Mouse (Mus musculus): Measurements from ENCODE around the gene Lxn. TPM values are rescaled to one million over a fixed set of nuclear protein-coding genes. Genes with fewer than 3 reads are reported as not detected.

The Lxn gene
- total and polyA plus RNA-seq, 3 experiments = 14.3 to 33.3 (median 14.3) TPM

DNA sequence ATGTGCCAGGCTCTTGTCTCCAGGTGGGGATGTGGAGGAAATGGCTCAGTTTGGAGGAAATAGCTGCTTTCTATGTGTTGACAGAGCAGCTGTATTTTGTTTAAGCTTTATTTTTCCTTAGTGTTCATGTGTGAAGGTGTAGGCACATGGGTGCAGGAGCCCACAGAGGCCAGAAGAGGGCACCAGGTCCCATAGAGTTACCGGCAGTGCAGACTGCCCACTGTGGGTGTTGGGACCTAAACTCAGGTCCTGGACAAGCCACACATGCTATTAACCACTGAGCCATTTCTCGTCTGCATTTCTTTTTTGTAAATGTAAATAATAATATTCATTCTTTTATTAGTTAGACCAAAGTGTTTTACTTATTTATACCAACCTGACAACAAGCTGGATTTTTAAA is 16.6 kb downstream of the Lxn start:
- Histone ChIP-seq H3K9ac (ENCODE audit: insufficient read depth, low read depth) (no peak overlapping the region), H3K27ac (ENCODE audit: insufficient read depth, low read depth) (no peak overlapping the region), H3K27me3 (replicated peaks) (no peaks in the 10 kb centered on the region), H3K4me3 (replicated peaks in 1 of 3; ENCODE audit: low read depth in 2 of 3, low read length in 2 of 3, poor library complexity in 1 of 3) (no peak overlapping the region), H3K4me2 (ENCODE audit: insufficient read depth, low read depth, poor library complexity, severe bottlenecking) (no peak overlapping the region), H3K9me3 (replicated peaks; ENCODE audit: low read length) (peaks cover 2% of the 10 kb centered on the region), H3K4me1 (ENCODE audit: control insufficient read depth in 1 of 2, insufficient read depth in 2 of 2) (no peaks in the 10 kb centered on the region), H3K36me3 (replicated peaks in 1 of 2; ENCODE audit: control insufficient read depth in 1 of 2, insufficient read depth in 1 of 2, low read length in 1 of 2) (peaks cover 59 to 93% of the 10 kb centered on the region in 2 experiments), H3K79me2 (replicated peaks; ENCODE audit: control insufficient read depth, extremely low read depth, insufficient read depth, poor library complexity, severe bottlenecking) (no peaks in the 10 kb centered on the region)
- dilution Hi-C loops (cut with MboI; ENCODE audit: extremely low pct_ligation_motif_present, extremely low pct_unique_long_range_greater_than_20kb, low sequenced_read_pairs) (no loop called here), in situ Hi-C loops (cut with MboI; ENCODE audit: low pct_ligation_motif_present, low pct_unique_long_range_greater_than_20kb, low sequenced_read_pairs) (no loop called here)
- peak; percentile 12 for DNase-seq (ENCODE audit: extremely low read depth)
- no peak for TF ChIP-seq SIN3A (IDR thresholded peaks at IDR 0.05; ENCODE audit: low read length)
- peak in 1 of 2 experiments; percentile 35; a peak in 2 of 4 replicates for TF ChIP-seq CTCF (conservative IDR thresholded peaks at IDR 0.05 in 1 of 2, IDR thresholded peaks at IDR 0.05 in 1 of 2; ENCODE audit: low read depth in 2 of 2, low read length in 2 of 2)
- no peak for TF ChIP-seq MAX (IDR thresholded peaks at IDR 0.05; ENCODE audit: low read length)
- no peak for TF ChIP-seq MAFK (IDR thresholded peaks at IDR 0.05; ENCODE audit: insufficient replicate concordance, low read length)
- TF ChIP-seq JUND (conservative IDR thresholded peaks at IDR 0.05; ENCODE audit: low read depth, low read length) = no peak
- TF ChIP-seq ETS1 (conservative IDR thresholded peaks at IDR 0.05; ENCODE audit: low read depth, low read length) = no peak

DNA sequence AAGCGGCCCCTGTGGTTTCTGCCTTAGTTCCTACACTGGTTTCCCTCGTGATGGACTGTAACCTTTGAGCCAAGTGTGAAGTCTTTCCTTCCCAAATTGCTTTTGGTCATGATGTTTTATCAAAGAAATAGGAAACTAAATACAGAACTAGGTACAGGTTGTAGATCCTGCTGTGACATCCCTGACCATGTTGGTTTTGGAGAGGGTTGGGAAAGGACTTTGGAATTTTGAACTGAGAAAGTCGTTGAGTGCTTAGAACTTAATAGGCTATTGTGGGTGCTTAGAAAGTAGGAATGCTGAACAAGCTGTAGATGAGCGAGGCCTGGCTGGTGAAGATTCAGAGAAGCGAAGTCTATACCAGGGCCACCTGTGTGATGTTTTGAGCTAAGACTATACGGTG is 29.7 kb downstream of the Lxn start:
- Histone ChIP-seq H3K9ac (ENCODE audit: insufficient read depth, low read depth) (no peak overlapping the region), H3K4me1 (ENCODE audit: control insufficient read depth in 1 of 2, insufficient read depth in 2 of 2) (peaks cover 4 to 14% of the 10 kb centered on the region in 2 experiments), H3K27me3 (replicated peaks) (no peaks in the 10 kb centered on the region), H3K9me3 (replicated peaks; ENCODE audit: low read length) (no peaks in the 10 kb centered on the region), H3K79me2 (replicated peaks; ENCODE audit: control insufficient read depth, extremely low read depth, insufficient read depth, poor library complexity, severe bottlenecking) (peaks cover 19% of the 10 kb centered on the region), H3K4me3 (replicated peaks in 1 of 3; ENCODE audit: low read depth in 2 of 3, low read length in 2 of 3, poor library complexity in 1 of 3) (no peak overlapping the region), H3K36me3 (replicated peaks in 1 of 2; ENCODE audit: control insufficient read depth in 1 of 2, insufficient read depth in 1 of 2, low read length in 1 of 2) (peaks cover 52 to 76% of the 10 kb centered on the region in 2 experiments), H3K27ac (ENCODE audit: insufficient read depth, low read depth) (no peak overlapping the region), H3K4me2 (ENCODE audit: insufficient read depth, low read depth, poor library complexity, severe bottlenecking) (no peak overlapping the region)
- no peak for TF ChIP-seq IRF4 (IDR thresholded peaks at IDR 0.05; ENCODE audit: low read depth, low read length)
- no peak for TF ChIP-seq TBP (conservative IDR thresholded peaks at IDR 0.05; ENCODE audit: low read depth, low read length)
- TF ChIP-seq CTCF (conservative IDR thresholded peaks at IDR 0.05 in 1 of 2, IDR thresholded peaks at IDR 0.05 in 1 of 2; ENCODE audit: low read depth in 2 of 2, low read length in 2 of 2) = no peak
- no peak for TF ChIP-seq RCOR1 (conservative IDR thresholded peaks at IDR 0.05; ENCODE audit: low read depth, low read length)
- no peak for TF ChIP-seq ZKSCAN1 (IDR thresholded peaks at IDR 0.05; ENCODE audit: borderline replicate concordance, low read depth, low read length)
- no peak for TF ChIP-seq MAZ (IDR thresholded peaks at IDR 0.05; ENCODE audit: low read depth, low read length)
- no peak for TF ChIP-seq CHD1 (IDR thresholded peaks at IDR 0.05; ENCODE audit: low read depth, low read length)
- no peak for TF ChIP-seq NELFE (IDR thresholded peaks at IDR 0.05; ENCODE audit: low read depth, low read length)
- no peak for TF ChIP-seq EP300 (IDR thresholded peaks at IDR 0.05; ENCODE audit: low read length)
- no peak for TF ChIP-seq POLR2A (IDR thresholded peaks at IDR 0.05; ENCODE audit: low read depth, low read length)
- no peak for TF ChIP-seq SMC3 (IDR thresholded peaks at IDR 0.05; ENCODE audit: low read depth, low read length)
- no peak for TF ChIP-seq JUN (IDR thresholded peaks at IDR 0.05; ENCODE audit: insufficient read depth, low read depth, low read length)
- no peak for TF ChIP-seq ETS1 (conservative IDR thresholded peaks at IDR 0.05; ENCODE audit: low read depth, low read length)
- TF ChIP-seq ZC3H11A (IDR thresholded peaks at IDR 0.05; ENCODE audit: low read depth, low read length) = no peak
- no peak for TF ChIP-seq PAX5 (IDR thresholded peaks at IDR 0.05; ENCODE audit: low read length)
- in situ Hi-C loops (cut with MboI; ENCODE audit: low pct_ligation_motif_present, low pct_unique_long_range_greater_than_20kb, low sequenced_read_pairs) = no loop called here
- no peak for DNase-seq (ENCODE audit: extremely low read depth)
- dilution Hi-C loops (cut with MboI; ENCODE audit: extremely low pct_ligation_motif_present, extremely low pct_unique_long_range_greater_than_20kb, low sequenced_read_pairs) = no loop called here
